Mouse (Mus musculus) activated CD4-positive, CD25-positive, alpha-beta regulatory T cell (primary cell): ENCODE results near the gene Tmem235. TPM values are rescaled to one million over a fixed set of nuclear protein-coding genes. Genes with fewer than 3 reads are reported as not detected.

Experiments
- polyA plus RNA-seq, 2 experiments: library from polyadenylated mRNA; unstranded; fragments of 100-300 nt; shearing (Covaris generic); gene quantifications; one replicate each; pipeline ENCODE4 v1.2.1; 2017

The Tmem235 gene
- polyA plus RNA-seq, result not detected

DNA sequence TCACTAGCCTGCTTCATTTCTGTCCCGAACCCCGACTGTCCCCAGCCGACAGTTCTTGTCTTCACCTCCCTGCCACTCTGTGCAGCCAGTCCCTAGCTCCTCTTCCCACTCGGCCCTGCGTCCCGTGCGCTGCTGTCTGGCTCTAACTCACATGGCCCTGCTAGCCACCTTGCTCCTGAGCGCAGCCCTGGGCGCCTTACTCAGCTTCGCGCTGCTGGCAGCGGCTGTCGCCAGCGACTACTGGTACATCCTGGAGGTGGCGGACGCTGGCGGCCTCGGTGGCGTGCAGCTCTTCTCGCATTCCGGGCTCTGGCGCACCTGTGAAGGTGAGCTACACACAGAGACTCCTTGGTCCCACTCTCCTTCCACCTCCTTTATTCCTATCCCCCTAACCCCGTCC lies at the start of gene Tmem235:
Tmem235 (plus strand) TSS at position 152 of the 400 bp plus-strand sequence.

DNA sequence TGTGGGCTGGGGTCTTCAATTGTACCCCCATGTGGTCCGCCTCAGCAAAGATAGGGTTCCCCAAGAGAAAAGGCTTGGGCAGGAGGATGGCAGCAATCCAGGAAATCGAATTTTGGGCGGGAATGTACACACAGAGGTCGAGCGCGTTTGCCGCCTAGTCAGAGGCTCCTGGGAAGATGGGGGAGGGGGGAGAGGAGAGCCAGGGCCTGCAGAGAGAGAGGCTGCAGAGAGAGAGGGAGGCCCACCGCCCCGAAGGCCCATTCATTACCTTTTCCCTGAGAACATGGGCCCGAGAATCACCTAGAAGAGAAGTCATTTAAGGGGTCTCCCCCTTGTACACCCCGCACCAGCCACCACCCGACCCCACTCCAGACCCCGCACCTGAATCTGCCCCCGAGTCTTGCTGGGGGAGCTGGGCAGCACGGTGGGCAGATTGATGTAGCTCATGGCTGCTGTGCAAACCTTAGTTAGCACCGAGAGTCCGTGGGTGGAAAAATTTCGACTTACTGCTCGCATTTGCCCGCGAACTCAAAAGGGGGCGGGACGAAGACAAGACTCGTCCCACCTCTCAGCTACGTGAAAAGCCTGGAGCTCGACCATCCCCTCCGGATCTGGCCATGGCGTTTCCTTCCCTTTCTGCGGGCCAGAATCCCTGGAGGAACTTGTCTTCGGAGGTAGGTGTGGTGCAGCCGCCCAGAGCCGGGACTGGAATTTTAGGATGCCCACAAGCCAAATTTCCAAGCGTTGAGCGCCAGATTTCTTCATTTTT lies 35.0 kb upstream of the Tmem235 start, which contains the start of the genes Afmid and Tk1:
Afmid (plus strand) TSS at position 592 of the 769 bp plus-strand sequence.
Tk1 (minus strand) TSS at position 760 of the 769 bp plus-strand sequence.

DNA sequence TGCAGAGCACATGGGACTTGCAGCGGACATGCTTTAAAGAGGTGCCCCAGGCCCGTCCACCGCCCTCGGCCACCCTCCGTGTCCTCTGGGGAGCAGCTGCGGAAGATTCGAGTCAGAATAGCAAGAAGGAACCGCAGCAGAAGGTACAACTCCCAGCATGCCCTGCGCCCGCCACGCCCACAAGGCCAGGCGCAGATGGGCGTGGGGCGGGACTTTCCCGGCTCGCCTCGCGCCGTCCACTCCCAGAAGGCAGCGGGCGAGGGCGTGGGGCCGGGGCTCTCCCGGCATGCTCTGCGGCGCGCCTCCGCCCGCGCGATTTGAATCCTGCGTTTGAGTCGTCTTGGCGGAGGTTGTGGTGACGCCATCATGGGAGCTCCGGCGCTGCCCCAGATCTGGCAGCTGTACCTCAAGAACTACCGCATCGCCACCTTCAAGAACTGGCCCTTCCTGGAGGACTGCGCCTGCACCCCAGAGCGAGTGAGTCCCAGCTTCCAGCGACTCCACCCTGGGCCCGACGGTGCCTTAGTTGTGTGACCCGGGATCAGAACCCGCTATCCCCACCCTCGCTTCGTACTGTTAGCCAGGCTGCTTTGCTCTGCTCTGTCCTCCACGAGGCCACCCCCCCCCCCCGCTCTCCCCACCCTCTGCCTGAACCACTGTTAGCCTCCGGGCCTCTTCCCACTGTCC lies 11.4 kb upstream of the Tmem235 start, which contains the start of gene Birc5:
Birc5 (plus strand) TSS at position 267 of the 687 bp plus-strand sequence.

DNA sequence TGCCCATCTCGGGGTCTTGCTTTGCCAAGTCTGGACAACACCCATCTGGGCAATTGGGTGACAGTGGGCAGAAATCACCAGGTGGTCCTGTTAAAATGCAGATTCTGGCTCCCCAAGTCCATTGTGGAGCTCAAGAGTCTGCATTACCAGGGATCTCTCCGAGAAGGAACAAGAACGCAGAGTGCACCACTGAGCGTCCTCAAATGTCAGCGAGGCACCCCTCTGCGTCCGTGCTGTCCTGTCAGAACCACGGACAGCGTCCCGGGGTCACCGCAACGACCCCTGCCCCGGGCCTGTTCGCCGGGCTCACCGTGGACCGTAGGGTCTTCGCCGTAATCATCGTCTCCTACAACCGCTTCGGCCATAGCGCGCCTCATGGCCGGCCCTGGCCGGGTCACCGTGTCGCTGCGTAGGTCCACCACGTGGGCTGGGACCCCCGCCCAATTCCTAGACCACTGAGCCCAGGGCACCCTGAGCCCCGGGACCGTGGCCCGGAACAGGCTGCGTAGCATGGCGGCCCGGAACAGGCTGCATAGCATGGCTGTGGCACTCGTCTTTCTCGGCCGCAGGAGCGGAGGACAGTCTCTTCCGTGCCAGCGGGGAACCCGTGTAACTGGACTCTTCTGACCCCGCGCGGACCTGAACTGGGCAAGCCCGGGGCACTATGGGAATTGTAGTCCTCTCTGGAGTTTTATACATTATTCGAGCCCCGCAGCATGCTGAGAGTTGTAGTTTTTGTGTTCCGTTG lies 12.5 kb downstream of the Tmem235 start, which contains the start of gene Tha1:
Tha1 (minus strand) TSS at position 621 of the 748 bp plus-strand sequence.

Other genes starting within 250 kb of the Tmem235 start
- 10 to 100 TPM; 16.1 to 17.2 TPM for gene Tnrc6c, start 206.5 kb upstream of the Tmem235 start, polyA plus RNA-seq
- 100 to 1,000 TPM in 1 of 2 experiments, 10 to 100 TPM in 1; 97.1 to 135 TPM for gene Tmc8, start 78.7 kb upstream of the Tmem235 start, polyA plus RNA-seq
- gene Tmc6, start 78.6 kb upstream of the Tmem235 start, polyA plus RNA-seq, result 100 to 1,000 TPM; 128 to 131 TPM
- under 1 TPM in 1 of 2 experiments, not detected in 1; 0.95 TPM for gene 6030468B19Rik, start 63.1 kb upstream of the Tmem235 start, polyA plus RNA-seq
- 1 to 10 TPM; 3.5 to 5.7 TPM for gene Gm20708, start 51.1 kb upstream of the Tmem235 start, polyA plus RNA-seq
- gene Syngr2, start 51.1 kb upstream of the Tmem235 start, polyA plus RNA-seq, result 100 to 1,000 TPM; 131 to 228 TPM
- 10 to 100 TPM; 23.0 to 29.6 TPM for gene Afmid, start 34.8 kb upstream of the Tmem235 start, polyA plus RNA-seq
- 10 to 100 TPM; 38.0 to 54.6 TPM for gene Tk1, start 34.7 kb upstream of the Tmem235 start, polyA plus RNA-seq
- gene Birc5, start 11.5 kb upstream of the Tmem235 start, polyA plus RNA-seq, result 10 to 100 TPM; 53.7 to 55.0 TPM
- gene Tha1, start 12.7 kb downstream of the Tmem235 start, polyA plus RNA-seq, result 10 to 100 TPM; 19.9 to 20.7 TPM
- 100 to 1,000 TPM; 141 to 210 TPM for gene Socs3, start 109.3 kb downstream of the Tmem235 start, polyA plus RNA-seq
- gene Pgs1, start 125.5 kb downstream of the Tmem235 start, polyA plus RNA-seq, result 10 to 100 TPM; 53.7 to 54.0 TPM